Mouse (Mus musculus) fat pad, adult 2 months (tissue): ENCODE data around the gene Olfr1247.
"Not testable (repeated sequence)": the region's sequence is repeated elsewhere in the genome, so short reads cannot be mapped to it uniquely, and the experiment has no call there.

ENCODE experiments used
- DNase-seq: peaks from one replicate; pipeline ENCODE4 v3.0.0-alpha.2; 2011; ENCODE audit warnings: low read depth, low spot score; ENCODE audit errors: extremely low read depth

Gene Olfr1247

GRCm38 (mm10) chr2:89614030-89614429 is at the start of gene Olfr1247:
Gene Olfr1247 (minus strand): TSS chr2:89614130.
- no peak for DNase-seq

GRCm38 (mm10) chr2:89661367-89661766 is 47.4 kb upstream of the Olfr1247 start, which contains the start of gene Olfr1250:
Gene Olfr1250 (minus strand): TSS chr2:89661467.
- no peak for DNase-seq

- DNase-seq = no peak
These were observed 21.0 kb upstream of the Olfr1247 start, which contains the start of gene Olfr1249 for GRCm38 (mm10) chr2:89634883-89635282. Gene Olfr1249 (minus strand): TSS chr2:89634983.

GRCm38 (mm10) chr2:89618145-89618544 is 4.2 kb upstream of the Olfr1247 start, which contains the start of gene Olfr1248:
Gene Olfr1248 (minus strand): TSS chr2:89618245.
- DNase-seq = not testable (repeated sequence)

GRCm38 (mm10) chr2:89593057-89593456 is 20.9 kb downstream of the Olfr1247 start, which contains the start of gene Olfr1246:
Gene Olfr1246 (minus strand): TSS chr2:89593157.
- DNase-seq = no peak

GRCm38 (mm10) chr2:89578347-89578746 is 35.6 kb downstream of the Olfr1247 start, which contains the start of gene Olfr1245:
Gene Olfr1245 (minus strand): TSS chr2:89578447.
- DNase-seq = no peak

GRCm38 (mm10) chr2:89562706-89563105 is 51.2 kb downstream of the Olfr1247 start:
- DNase-seq = not testable (repeated sequence)
